Mouse (Mus musculus) cerebellum, adult 8-10 months (tissue): ENCODE measurements around the gene Grpel1.

Experiments used
- DNase-seq: peaks from one replicate; pipeline ENCODE4 v3.0.0; 2022

Gene Grpel1

DNA sequence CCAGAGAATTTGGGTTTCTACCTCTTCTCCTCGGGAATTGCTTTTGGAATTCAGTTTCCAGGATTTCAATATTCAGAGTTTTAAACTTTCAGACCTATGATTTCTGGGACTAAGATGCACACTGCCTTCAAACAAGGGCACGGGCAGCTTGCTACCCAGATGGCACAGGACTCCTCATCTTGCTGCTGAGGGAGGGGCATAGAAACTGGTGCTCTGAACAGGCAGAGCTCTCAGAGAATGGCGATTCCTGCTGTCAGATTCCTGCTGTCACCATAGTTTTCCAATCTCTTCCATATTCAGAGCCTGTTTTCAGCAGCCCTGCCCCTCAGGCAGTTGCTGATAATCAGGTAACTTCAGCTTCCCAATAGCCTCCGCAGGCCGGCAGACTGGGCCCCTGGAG is 50.8 kb downstream of the Grpel1 start:
- DNase-seq = no peak

DNA sequence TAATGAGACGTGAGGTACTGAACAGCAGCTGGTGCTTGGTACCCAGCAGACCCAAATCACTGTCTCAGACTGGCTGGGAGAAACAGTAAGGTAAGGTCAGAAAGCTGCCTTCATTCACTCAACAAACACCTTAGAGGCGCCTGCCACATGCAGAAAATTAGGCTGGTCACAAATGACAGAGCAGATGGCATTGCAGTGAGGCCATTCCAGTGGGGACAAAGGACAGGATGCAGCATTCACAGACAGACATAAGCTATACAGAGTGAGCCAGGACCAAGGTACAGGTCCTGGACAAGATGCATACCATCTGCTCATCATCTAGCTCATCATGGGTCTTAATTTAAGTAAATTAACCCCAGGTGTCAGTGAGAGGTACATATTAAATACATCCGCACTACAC is 52.8 kb downstream of the Grpel1 start:
- peak; percentile 29 for DNase-seq

GRCm38 (mm10) chr5:36519751-36520150 is 55.0 kb downstream of the Grpel1 start:
- DNase-seq = no peak

DNA sequence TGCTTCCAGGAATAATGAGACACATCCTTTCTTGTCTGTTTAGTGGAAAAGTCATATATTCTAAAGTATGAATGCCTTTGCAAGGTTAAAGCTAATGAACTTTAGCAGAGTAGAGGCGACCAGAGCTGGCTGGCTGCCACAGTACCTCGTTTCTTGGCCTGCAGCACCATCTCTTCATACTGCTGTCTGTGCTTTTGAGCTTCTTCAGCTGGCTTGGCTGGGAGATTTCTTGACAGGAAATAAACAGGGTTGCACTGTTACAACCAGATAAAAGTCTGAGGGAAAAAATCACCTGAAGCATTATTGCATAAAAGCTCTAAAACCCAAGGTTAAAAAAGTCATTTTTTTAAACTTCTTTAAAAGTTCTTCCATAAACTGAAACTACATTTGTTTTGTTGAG is 58.0 kb downstream of the Grpel1 start:
- no peak for DNase-seq

- no peak for DNase-seq
Observed at GRCm38 (mm10) chr5:36523219-36523703, 58.5 kb downstream of the Grpel1 start.
